In genomic region chr10:91082550-91083392, GRCm38 (mm10) we compare ENCODE assay signal across 8 mouse cellular contexts. TPM values are rescaled to one million over a fixed set of nuclear protein-coding genes. Genes with fewer than 3 reads are reported as not detected.
DNase-seq lines count a peak whose midpoint lies in the region; ATAC-seq and TF ChIP-seq lines count a peak whose summit lies in the region.

Gene Apaf1 (minus strand): TSS chr10:91082770.
Gene Ikbip (plus strand): TSS chr10:91082940.

- H3K27me3 ChIP-seq in kidney, embryonic 14.5 days (ENCODE audit: control insufficient read depth, insufficient read depth, low read length) = no peaks in the 10 kb centered on the region
- no peaks in the 10 kb centered on the region for H3K27me3 ChIP-seq in limb, embryonic 15.5 days

- peak; percentile 96 for ATAC-seq in kidney, embryonic 14.5 days (ENCODE audit: low FRiP score, low TSS enrichment)
- peak; percentile 94 for ATAC-seq in limb, embryonic 15.5 days (ENCODE audit: insufficient number of reproducible peaks, low FRiP score, low TSS enrichment, low read depth)

- peak within 1 kb of the TSS; percentile 84 for H3K9ac ChIP-seq in kidney, embryonic 14.5 days (ENCODE audit: low read depth, low read length)
- peak within 1 kb of the TSS; percentile 91 for H3K9ac ChIP-seq in limb, embryonic 15.5 days

- H3K4me2 ChIP-seq in kidney, embryonic 14.5 days (replicated peaks; ENCODE audit: low read depth, low read length) = peak within 1 kb of the TSS; percentile 74
- peak within 1 kb of the TSS; percentile 49 for H3K4me2 ChIP-seq in limb, embryonic 15.5 days

- H3K9me3 ChIP-seq in kidney, embryonic 14.5 days (ENCODE audit: control insufficient read depth, low read length) = no peaks in the 10 kb centered on the region
- no peaks in the 10 kb centered on the region for H3K9me3 ChIP-seq in limb, embryonic 15.5 days

- H3K36me3 ChIP-seq in kidney, embryonic 14.5 days (ENCODE audit: control insufficient read depth, insufficient read depth, low read length) = 0 out of 2 replicates have a peak, but pooled peaks cover 2% of the 10 kb centered on the region
- H3K36me3 ChIP-seq in limb, embryonic 15.5 days = peaks cover 6% of the 10 kb centered on the region

- H3K27ac ChIP-seq in bone marrow macrophage, adult 2 months (ENCODE audit: insufficient read depth, low read depth, low read length) = peak within 1 kb of the TSS; percentile 92
- peak within 1 kb of the TSS; percentile 70 for H3K27ac ChIP-seq in embryonic fibroblast, embryonic 13.5 days (ENCODE audit: insufficient read depth, low read length)
- H3K27ac ChIP-seq in kidney, embryonic 14.5 days (ENCODE audit: low read depth, low read length) = peak within 1 kb of the TSS; percentile 78
- H3K27ac ChIP-seq in limb, embryonic 15.5 days = peak within 1 kb of the TSS; percentile 92

- TF ChIP-seq CTCF in bone marrow macrophage, adult 2 months (IDR thresholded peaks at IDR 0.05; ENCODE audit: low read depth, low read length) = no peak
- TF ChIP-seq CTCF in embryonic fibroblast, embryonic 13.5 days (IDR thresholded peaks at IDR 0.05; ENCODE audit: borderline replicate concordance, insufficient read depth, low read length) = no peak

- H3K4me1 ChIP-seq in bone marrow macrophage, adult 2 months (ENCODE audit: control insufficient read depth, insufficient read depth, low read length) = peaks cover 7% of the 10 kb centered on the region
- no peaks in the 10 kb centered on the region for H3K4me1 ChIP-seq in embryonic fibroblast, embryonic 13.5 days (ENCODE audit: control insufficient read depth, insufficient read depth, low read length)
- no peaks in the 10 kb centered on the region for H3K4me1 ChIP-seq in kidney, embryonic 14.5 days (ENCODE audit: control insufficient read depth, insufficient read depth, low read length)
- no peaks in the 10 kb centered on the region for H3K4me1 ChIP-seq in limb, embryonic 15.5 days

- TF ChIP-seq POLR2A in bone marrow macrophage, adult 2 months (IDR thresholded peaks at IDR 0.05; ENCODE audit: borderline replicate concordance, low read depth, low read length) = peak; percentile 69; the same call in 1 of the 2 replicates
- TF ChIP-seq POLR2A in embryonic fibroblast, embryonic 13.5 days (IDR thresholded peaks at IDR 0.05; ENCODE audit: low read depth, low read length) = peak; percentile 98

- peak; percentile 100 for DNase-seq in A20 (ENCODE audit: low read depth, low spot score)
- peak; percentile 100 for DNase-seq in heart, adult 9 months (ENCODE audit: low spot score in 2 of 2)
- DNase-seq in monocyte, adult 2 months (ENCODE audit: low read depth in 1 of 2, low spot score in 2 of 2) = peak; percentile 99 to 100
- peak; percentile 99 to 100 for DNase-seq in spleen, postnatal 36 days (ENCODE audit: low spot score in 2 of 2)

- WGBS in kidney, embryonic 14.5 days = under 1% methylated on average over 80 of the region's 87 CpGs
- WGBS in limb, embryonic 15.5 days = under 1% methylated on average over 82 of the region's 87 CpGs

- peak within 1 kb of the TSS; percentile 92 for H3K4me3 ChIP-seq in bone marrow macrophage, adult 2 months (ENCODE audit: insufficient read depth, low read length)
- H3K4me3 ChIP-seq in embryonic fibroblast, embryonic 13.5 days (ENCODE audit: insufficient read depth, low read length) = peak within 1 kb of the TSS; percentile 95
- H3K4me3 ChIP-seq in kidney, embryonic 14.5 days (ENCODE audit: low read length) = peak within 1 kb of the TSS; percentile 78
- H3K4me3 ChIP-seq in limb, embryonic 15.5 days = peak within 1 kb of the TSS; percentile 96

RNA-seq across cellular contexts. Expression of gene Apaf1, which starts in this region (rescaled TPM):
- 48.3 and 56.7 TPM in 2 replicates for polyA plus RNA-seq in bone marrow macrophage, adult 2 months (2012; ENCODE audit: insufficient read depth, insufficient read length, missing spikeins)
- 48.9 and 53.9 TPM in 2 replicates for polyA plus RNA-seq in embryonic fibroblast, embryonic 13.5 days (2011; ENCODE audit: insufficient read length, low read depth, missing spikeins)
- polyA plus RNA-seq in kidney, embryonic 14.5 days (2014; fragmentation: Nextera tagmentation; extraction: Ambion mirVana) = 17.8 and 26.2 TPM in 2 replicates
- 19.4 and 24.3 TPM in 2 replicates for polyA plus RNA-seq in limb, embryonic 15.5 days (2015; fragmentation: Nextera tagmentation; extraction: Ambion mirVana)

RNA-seq across cellular contexts. Expression of gene Ikbip, which starts in this region (rescaled TPM):
- 20.4 and 22.5 TPM in 2 replicates for polyA plus RNA-seq in bone marrow macrophage, adult 2 months (2012; ENCODE audit: insufficient read depth, insufficient read length, missing spikeins)
- 141 and 146 TPM in 2 replicates for polyA plus RNA-seq in embryonic fibroblast, embryonic 13.5 days (2011; ENCODE audit: insufficient read length, low read depth, missing spikeins)
- 37.9 and 39.6 TPM in 2 replicates for polyA plus RNA-seq in kidney, embryonic 14.5 days (2014; fragmentation: Nextera tagmentation; extraction: Ambion mirVana)
- polyA plus RNA-seq in limb, embryonic 15.5 days (2015; fragmentation: Nextera tagmentation; extraction: Ambion mirVana) = 77.8 and 87.9 TPM in 2 replicates

Comparison
In these comparisons a context has a peak if more than half of its experiments do, and no peak if none do; other contexts are left out.
1. Peak in every context shown above with its lines: DNase-seq, ATAC-seq, H3K4me3 ChIP-seq and H3K27ac ChIP-seq.